Mouse (Mus musculus): ENCODE measurements around the gene Gdpgp1.

DNA sequence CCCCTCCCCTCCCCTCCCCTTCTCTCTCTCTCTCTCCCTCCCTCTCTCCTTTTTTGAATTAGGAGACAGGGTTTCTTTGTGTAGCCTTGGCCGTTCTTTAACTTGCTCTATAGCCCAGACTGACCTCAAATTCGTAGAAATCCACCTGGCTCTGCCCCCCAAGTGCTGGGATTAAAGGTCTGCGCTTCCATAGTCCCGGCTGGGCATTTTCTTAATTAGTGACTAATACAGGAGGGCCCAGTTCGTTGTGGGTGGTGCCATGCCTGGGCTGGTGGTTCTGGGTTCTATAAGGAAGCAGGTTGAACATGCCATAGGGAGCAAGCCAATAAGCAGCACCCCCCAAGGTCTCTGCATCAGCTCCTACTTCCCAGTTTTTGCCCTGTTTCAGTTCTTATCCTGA lies 48.7 kb upstream of the Gdpgp1 start:
- TF ChIP-seq POLR2A (IDR thresholded peaks at IDR 0.05; ENCODE audit: control insufficient read depth, low read depth, low read length) (no peak), CTCF (IDR thresholded peaks at IDR 0.05; ENCODE audit: control insufficient read depth, insufficient read depth, insufficient replicate concordance, low read depth, low read length) (no peak)
